Mouse (Mus musculus): ENCODE results near the gene Ap3s2. TPM values are rescaled to one million over a fixed set of nuclear protein-coding genes. Genes with fewer than 3 reads are reported as not detected.

The Ap3s2 gene
- polyA plus RNA-seq (2014; fragmentation: Nextera tagmentation; extraction: Ambion mirVana), result 49.4 and 61.2 TPM in 2 replicates

GRCm38 (mm10) chr7:79920344-79920983 is at the start of gene Ap3s2:
TSS of gene Ap3s2 (minus strand) at chr7:79920649.
- no peaks in the 10 kb centered on the region for H3K9me3 ChIP-seq (replicated peaks; ENCODE audit: control insufficient read depth, low read length)
- under 1% methylated on average over 34 of the region's 34 CpGs for WGBS
- DNase-seq (ENCODE audit: low spot score), result peak; percentile 91
- ATAC-seq (replicated peaks; ENCODE audit: insufficient number of reproducible peaks, low FRiP score, low TSS enrichment, low read depth), result peak; percentile 95
- no peaks in the 10 kb centered on the region for H3K27me3 ChIP-seq (ENCODE audit: control insufficient read depth, insufficient read depth, low read length)
- H3K4me2 ChIP-seq (ENCODE audit: low read depth, low read length), result peak within 1 kb of the TSS; percentile 68
- no peaks in the 10 kb centered on the region for H3K36me3 ChIP-seq (replicated peaks; ENCODE audit: control insufficient read depth, insufficient read depth, low read depth, low read length)
- peak within 1 kb of the TSS; percentile 77 for H3K9ac ChIP-seq (replicated peaks; ENCODE audit: low read length)
- H3K27ac ChIP-seq (replicated peaks; ENCODE audit: low read depth, low read length), result no peak within 1 kb of the TSS
- H3K4me1 ChIP-seq (ENCODE audit: control insufficient read depth, insufficient read depth, low read length), result peaks cover 3% of the 10 kb centered on the region; the same call in 1 of the 2 replicates
- peak within 1 kb of the TSS; percentile 68 for H3K4me3 ChIP-seq (ENCODE audit: low read depth, low read length)

DNA sequence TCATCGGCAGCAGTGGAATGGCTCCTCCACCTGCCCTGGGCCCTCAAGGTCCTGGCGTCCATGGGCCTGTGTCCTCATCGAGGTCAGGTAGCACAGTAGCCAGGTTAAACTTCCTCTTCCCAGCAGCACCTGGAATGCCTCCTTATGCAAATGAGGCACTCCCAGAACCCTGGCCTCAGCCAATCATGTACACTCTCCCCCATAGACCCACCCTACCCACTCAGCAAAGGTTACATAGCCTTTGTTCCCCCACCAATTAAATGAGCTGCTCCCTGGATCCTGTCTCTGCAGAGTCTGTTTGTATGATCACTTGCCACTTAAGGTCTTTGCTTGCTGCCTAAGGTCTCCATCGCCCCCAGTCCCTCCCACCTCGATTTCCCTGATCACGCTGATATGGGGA is 47.9 kb upstream of the Ap3s2 start:
- DNase-seq (ENCODE audit: low spot score) (no peak), ATAC-seq (replicated peaks; ENCODE audit: insufficient number of reproducible peaks, low FRiP score, low TSS enrichment, low read depth) (no peak)
- no peaks in the 10 kb centered on the region for H3K36me3 ChIP-seq (replicated peaks; ENCODE audit: control insufficient read depth, insufficient read depth, low read depth, low read length)
- WGBS, result 82% methylated on average over 6 of the region's 6 CpGs
- H3K9ac ChIP-seq (replicated peaks; ENCODE audit: low read length), result no peak overlapping the region
- no peaks in the 10 kb centered on the region for H3K4me1 ChIP-seq (ENCODE audit: control insufficient read depth, insufficient read depth, low read length)
- H3K4me2 ChIP-seq (ENCODE audit: low read depth, low read length), result no peak overlapping the region
- no peaks in the 10 kb centered on the region for H3K27me3 ChIP-seq (ENCODE audit: control insufficient read depth, insufficient read depth, low read length)
- H3K27ac ChIP-seq (replicated peaks; ENCODE audit: low read depth, low read length), result no peak overlapping the region
- H3K4me3 ChIP-seq (ENCODE audit: low read depth, low read length), result no peak overlapping the region
- no peaks in the 10 kb centered on the region for H3K9me3 ChIP-seq (replicated peaks; ENCODE audit: control insufficient read depth, low read length)

- no peak overlapping the region for H3K27ac ChIP-seq (replicated peaks; ENCODE audit: low read depth, low read length)
- ATAC-seq (replicated peaks; ENCODE audit: insufficient number of reproducible peaks, low FRiP score, low TSS enrichment, low read depth) (no peak), DNase-seq (ENCODE audit: low spot score) (no peak)
- H3K9me3 ChIP-seq (replicated peaks; ENCODE audit: control insufficient read depth, low read length), result no peaks in the 10 kb centered on the region
- WGBS, result 62% methylated on average over 1 of the region's 1 CpGs
- H3K36me3 ChIP-seq (replicated peaks; ENCODE audit: control insufficient read depth, insufficient read depth, low read depth, low read length), result no peaks in the 10 kb centered on the region
- H3K27me3 ChIP-seq (ENCODE audit: control insufficient read depth, insufficient read depth, low read length), result no peaks in the 10 kb centered on the region
- no peak overlapping the region for H3K9ac ChIP-seq (replicated peaks; ENCODE audit: low read length)
- H3K4me1 ChIP-seq (ENCODE audit: control insufficient read depth, insufficient read depth, low read length), result no peaks in the 10 kb centered on the region
- no peak overlapping the region for H3K4me2 ChIP-seq (ENCODE audit: low read depth, low read length)
- H3K4me3 ChIP-seq (ENCODE audit: low read depth, low read length), result no peak overlapping the region
Observed at GRCm38 (mm10) chr7:79961600-79961999, 41.2 kb upstream of the Ap3s2 start.

- WGBS, result 85% methylated on average over 1 of the region's 1 CpGs
- ATAC-seq (replicated peaks; ENCODE audit: insufficient number of reproducible peaks, low FRiP score, low TSS enrichment, low read depth), result no peak
- no peak for DNase-seq (ENCODE audit: low spot score)
- Histone ChIP-seq H3K27me3 (ENCODE audit: control insufficient read depth, insufficient read depth, low read length) (no peaks in the 10 kb centered on the region), H3K9me3 (replicated peaks; ENCODE audit: control insufficient read depth, low read length) (no peaks in the 10 kb centered on the region), H3K36me3 (replicated peaks; ENCODE audit: control insufficient read depth, insufficient read depth, low read depth, low read length) (no peaks in the 10 kb centered on the region), H3K4me3 (ENCODE audit: low read depth, low read length) (no peak overlapping the region), H3K27ac (replicated peaks; ENCODE audit: low read depth, low read length) (no peak overlapping the region), H3K4me2 (ENCODE audit: low read depth, low read length) (no peak overlapping the region), H3K4me1 (ENCODE audit: control insufficient read depth, insufficient read depth, low read length) (no peaks in the 10 kb centered on the region), H3K9ac (replicated peaks; ENCODE audit: low read length) (no peak overlapping the region)
Observed at GRCm38 (mm10) chr7:79956131-79956530, 35.7 kb upstream of the Ap3s2 start.

DNA sequence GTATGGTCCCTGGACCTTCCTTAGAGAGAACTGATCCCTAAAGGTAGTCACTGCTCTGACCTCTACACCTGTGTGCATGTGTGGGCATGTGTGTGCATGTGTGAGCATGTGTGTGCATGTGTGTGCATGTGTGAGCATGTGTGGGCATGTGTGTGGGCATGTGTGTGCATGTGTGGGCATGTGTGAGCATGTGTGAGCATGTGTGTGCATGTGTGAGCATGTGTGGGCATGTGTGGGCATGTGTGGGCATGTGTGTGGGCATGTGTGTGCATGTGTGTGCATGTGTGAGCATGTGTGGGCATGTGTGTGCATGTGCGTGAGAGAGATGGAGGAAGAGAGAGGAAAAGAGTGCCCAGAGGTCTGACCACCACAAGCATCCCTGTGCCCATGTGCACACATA is 34.4 kb upstream of the Ap3s2 start:
- H3K4me1 ChIP-seq (ENCODE audit: control insufficient read depth, insufficient read depth, low read length), result no peaks in the 10 kb centered on the region
- no peaks in the 10 kb centered on the region for H3K9me3 ChIP-seq (replicated peaks; ENCODE audit: control insufficient read depth, low read length)
- no peak for ATAC-seq (replicated peaks; ENCODE audit: insufficient number of reproducible peaks, low FRiP score, low TSS enrichment, low read depth)
- 93% methylated on average over 1 of the region's 1 CpGs for WGBS
- DNase-seq (ENCODE audit: low spot score), result no peak
- H3K27me3 ChIP-seq (ENCODE audit: control insufficient read depth, insufficient read depth, low read length), result no peaks in the 10 kb centered on the region
- H3K4me3 ChIP-seq (ENCODE audit: low read depth, low read length), result no peak overlapping the region
- H3K4me2 ChIP-seq (ENCODE audit: low read depth, low read length), result no peak overlapping the region
- no peak overlapping the region for H3K9ac ChIP-seq (replicated peaks; ENCODE audit: low read length)
- no peaks in the 10 kb centered on the region for H3K36me3 ChIP-seq (replicated peaks; ENCODE audit: control insufficient read depth, insufficient read depth, low read depth, low read length)
- H3K27ac ChIP-seq (replicated peaks; ENCODE audit: low read depth, low read length), result no peak overlapping the region

GRCm38 (mm10) chr7:79951038-79951437 is 30.6 kb upstream of the Ap3s2 start:
- Histone ChIP-seq H3K27ac (replicated peaks; ENCODE audit: low read depth, low read length) (no peak overlapping the region), H3K9me3 (replicated peaks; ENCODE audit: control insufficient read depth, low read length) (no peaks in the 10 kb centered on the region), H3K4me1 (ENCODE audit: control insufficient read depth, insufficient read depth, low read length) (no peaks in the 10 kb centered on the region), H3K9ac (replicated peaks; ENCODE audit: low read length) (no peak overlapping the region), H3K36me3 (replicated peaks; ENCODE audit: control insufficient read depth, insufficient read depth, low read depth, low read length) (no peaks in the 10 kb centered on the region), H3K4me3 (ENCODE audit: low read depth, low read length) (no peak overlapping the region), H3K27me3 (ENCODE audit: control insufficient read depth, insufficient read depth, low read length) (no peaks in the 10 kb centered on the region), H3K4me2 (ENCODE audit: low read depth, low read length) (no peak overlapping the region)
- ATAC-seq (replicated peaks; ENCODE audit: insufficient number of reproducible peaks, low FRiP score, low TSS enrichment, low read depth), result no peak
- DNase-seq (ENCODE audit: low spot score), result no peak
- 76% methylated on average over 3 of the region's 3 CpGs for WGBS

- Histone ChIP-seq H3K9me3 (replicated peaks; ENCODE audit: control insufficient read depth, low read length) (no peaks in the 10 kb centered on the region), H3K27me3 (ENCODE audit: control insufficient read depth, insufficient read depth, low read length) (no peaks in the 10 kb centered on the region), H3K27ac (replicated peaks; ENCODE audit: low read depth, low read length) (no peak overlapping the region), H3K4me3 (ENCODE audit: low read depth, low read length) (no peak overlapping the region), H3K4me1 (ENCODE audit: control insufficient read depth, insufficient read depth, low read length) (no peaks in the 10 kb centered on the region), H3K9ac (replicated peaks; ENCODE audit: low read length) (no peak overlapping the region), H3K36me3 (replicated peaks; ENCODE audit: control insufficient read depth, insufficient read depth, low read depth, low read length) (no peaks in the 10 kb centered on the region), H3K4me2 (ENCODE audit: low read depth, low read length) (no peak overlapping the region)
- DNase-seq (ENCODE audit: low spot score), result no peak
- 71% methylated on average over 6 of the region's 6 CpGs for WGBS
- ATAC-seq (replicated peaks; ENCODE audit: insufficient number of reproducible peaks, low FRiP score, low TSS enrichment, low read depth), result no peak
Observed at GRCm38 (mm10) chr7:79950236-79950635, 29.8 kb upstream of the Ap3s2 start.

- 16% methylated on average over 19 of the region's 19 CpGs for WGBS
- peak overlapping the region; percentile 72 for H3K9ac ChIP-seq (replicated peaks; ENCODE audit: low read length)
- H3K27me3 ChIP-seq (ENCODE audit: control insufficient read depth, insufficient read depth, low read length), result no peaks in the 10 kb centered on the region
- no peak; the same call in 1 of the 2 replicates for ATAC-seq (replicated peaks; ENCODE audit: insufficient number of reproducible peaks, low FRiP score, low TSS enrichment, low read depth)
- H3K27ac ChIP-seq (replicated peaks; ENCODE audit: low read depth, low read length), result no peak overlapping the region
- H3K4me3 ChIP-seq (ENCODE audit: low read depth, low read length), result peak overlapping the region; percentile 50
- H3K9me3 ChIP-seq (replicated peaks; ENCODE audit: control insufficient read depth, low read length), result no peaks in the 10 kb centered on the region
- H3K4me2 ChIP-seq (ENCODE audit: low read depth, low read length), result peak overlapping the region; percentile 68
- peak; percentile 26 for DNase-seq (ENCODE audit: low spot score)
- H3K4me1 ChIP-seq (ENCODE audit: control insufficient read depth, insufficient read depth, low read length), result peaks cover 3% of the 10 kb centered on the region; the same call in 1 of the 2 replicates
- no peaks in the 10 kb centered on the region for H3K36me3 ChIP-seq (replicated peaks; ENCODE audit: control insufficient read depth, insufficient read depth, low read depth, low read length)
Observed at GRCm38 (mm10) chr7:79935511-79936205, 15.2 kb upstream of the Ap3s2 start.

All from embryonic facial prominence, embryonic 11.5 days (tissue).